Mouse (Mus musculus) thymus, postnatal 4 days (tissue): ENCODE results near the gene Dhx57.
"Not testable (repeated sequence)": the region's sequence is repeated elsewhere in the genome, so short reads cannot be mapped to it uniquely, and the experiment has no call there.

Experiments used
- DNase-seq: peaks from one replicate; pipeline ENCODE4 v3.0.0; 2021

The Dhx57 gene

GRCm38 (mm10) chr17:80252757-80253525, 37.3 kb downstream of the Dhx57 start:
- DNase-seq = no peak

DNA sequence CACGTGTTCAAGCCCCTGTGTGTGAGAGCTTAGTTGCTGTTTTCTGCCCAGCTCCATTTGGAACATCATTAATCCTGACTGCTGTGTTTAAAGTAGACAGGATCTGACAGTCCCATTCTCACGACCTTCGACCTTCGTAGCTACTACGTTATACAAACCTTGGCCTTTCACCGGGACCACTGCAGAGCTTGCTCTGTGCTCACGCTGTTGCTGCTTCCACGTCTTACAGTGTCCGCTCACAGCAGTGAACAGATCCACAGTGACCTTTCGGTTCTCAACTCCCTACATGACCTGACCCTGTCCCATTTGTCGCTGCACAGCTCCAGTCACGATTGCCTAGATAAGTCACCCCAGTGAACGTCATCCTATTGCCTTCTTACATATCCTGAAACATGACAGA, 47.2 kb downstream of the Dhx57 start:
- no peak for DNase-seq

- DNase-seq = no peak
Observed at GRCm38 (mm10) chr17:80241594-80241993, 48.7 kb downstream of the Dhx57 start.

- DNase-seq = no peak
Observed at GRCm38 (mm10) chr17:80237475-80237874, 52.8 kb downstream of the Dhx57 start.

- no peak for DNase-seq
Observed at GRCm38 (mm10) chr17:80236805-80237204, 53.5 kb downstream of the Dhx57 start.

DNA sequence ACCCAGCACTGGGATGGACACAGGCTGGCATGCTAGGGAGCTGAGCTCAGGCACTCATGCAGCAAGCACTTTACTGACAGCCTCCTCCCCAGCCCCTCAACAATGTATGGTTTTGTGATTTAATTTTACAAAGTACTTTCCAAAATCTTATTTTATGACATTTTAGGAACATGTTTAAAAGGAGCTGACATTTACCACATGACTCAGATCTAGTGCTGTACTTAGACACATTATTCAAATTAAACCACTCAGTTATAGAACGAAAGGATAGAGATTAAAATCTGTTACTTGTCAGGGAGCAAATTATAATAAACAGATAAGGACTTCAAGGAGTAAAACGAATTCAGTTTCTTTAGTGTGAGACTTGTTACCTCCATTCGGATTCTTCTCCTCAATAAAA, 54.8 kb downstream of the Dhx57 start:
- DNase-seq = no peak

GRCm38 (mm10) chr17:80234376-80234775, 55.9 kb downstream of the Dhx57 start:
- DNase-seq = no peak

DNA sequence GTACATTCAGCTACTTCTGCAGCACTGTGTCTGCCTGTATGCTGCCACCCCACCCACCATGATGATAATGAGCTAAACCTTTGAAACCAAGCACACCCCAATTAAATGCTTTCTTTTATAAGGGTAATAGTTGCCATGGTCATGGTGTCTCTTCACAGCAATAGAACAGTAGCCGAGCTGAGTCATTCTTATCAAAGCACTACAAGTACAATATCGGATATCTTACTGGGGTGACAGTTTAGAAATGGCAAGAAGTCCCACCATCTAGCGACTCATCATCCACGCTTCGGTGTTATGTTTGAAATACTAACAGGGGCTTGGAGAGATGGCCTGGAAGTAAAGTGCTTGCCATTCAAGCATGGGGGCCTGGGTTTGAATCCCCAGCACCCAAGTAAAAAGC, 56.4 kb downstream of the Dhx57 start:
- DNase-seq = no peak

GRCm38 (mm10) chr17:80229396-80229795, 60.9 kb downstream of the Dhx57 start:
- no peak for DNase-seq

- DNase-seq = not testable (repeated sequence)
Observed at GRCm38 (mm10) chr17:80225142-80225541, 65.1 kb downstream of the Dhx57 start.

DNA sequence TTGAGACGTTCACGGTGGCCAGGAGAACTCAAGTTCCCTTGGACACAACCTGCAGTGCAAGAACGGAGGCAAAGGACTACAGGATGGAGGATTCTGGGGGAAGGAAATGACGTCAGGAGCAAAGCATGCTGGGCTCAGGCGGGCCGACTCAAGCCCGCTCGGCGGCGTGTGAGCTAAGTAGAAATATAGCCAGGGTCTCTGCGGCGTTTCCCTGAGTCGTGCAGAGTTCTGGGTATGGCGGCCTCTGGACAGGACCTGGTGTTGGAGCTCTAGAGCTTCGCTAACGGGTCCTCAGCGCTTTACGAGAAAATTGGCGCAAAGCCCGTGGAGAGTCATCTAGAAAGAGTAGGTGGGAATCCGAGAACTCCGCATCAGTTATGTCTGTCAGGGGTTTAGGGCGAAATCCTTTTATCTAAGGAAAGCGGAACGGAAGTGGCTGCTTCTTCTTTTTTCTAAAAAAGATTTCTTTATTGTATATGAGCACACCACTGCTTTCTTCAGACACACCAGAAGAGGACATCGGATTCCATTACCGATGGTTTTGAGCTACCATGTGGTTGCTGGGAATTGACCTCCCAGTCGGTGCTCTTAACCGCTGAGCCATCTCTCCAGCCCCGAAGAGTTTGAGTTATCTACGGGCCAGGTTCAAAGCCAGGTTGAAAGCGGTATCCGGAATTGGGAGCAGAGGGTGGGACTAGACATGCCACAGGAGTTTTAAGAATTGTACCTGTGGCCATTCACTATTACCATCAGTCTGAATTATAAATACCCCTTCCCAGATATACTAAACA, 65.8 kb downstream of the Dhx57 start, which contains the start of gene Gemin6:
Gemin6 (plus strand) TSS at position 116 of the 791 bp plus-strand sequence.
- DNase-seq = peak; percentile 84

GRCm38 (mm10) chr17:80223829-80224228, 66.4 kb downstream of the Dhx57 start:
- no peak for DNase-seq

DNA sequence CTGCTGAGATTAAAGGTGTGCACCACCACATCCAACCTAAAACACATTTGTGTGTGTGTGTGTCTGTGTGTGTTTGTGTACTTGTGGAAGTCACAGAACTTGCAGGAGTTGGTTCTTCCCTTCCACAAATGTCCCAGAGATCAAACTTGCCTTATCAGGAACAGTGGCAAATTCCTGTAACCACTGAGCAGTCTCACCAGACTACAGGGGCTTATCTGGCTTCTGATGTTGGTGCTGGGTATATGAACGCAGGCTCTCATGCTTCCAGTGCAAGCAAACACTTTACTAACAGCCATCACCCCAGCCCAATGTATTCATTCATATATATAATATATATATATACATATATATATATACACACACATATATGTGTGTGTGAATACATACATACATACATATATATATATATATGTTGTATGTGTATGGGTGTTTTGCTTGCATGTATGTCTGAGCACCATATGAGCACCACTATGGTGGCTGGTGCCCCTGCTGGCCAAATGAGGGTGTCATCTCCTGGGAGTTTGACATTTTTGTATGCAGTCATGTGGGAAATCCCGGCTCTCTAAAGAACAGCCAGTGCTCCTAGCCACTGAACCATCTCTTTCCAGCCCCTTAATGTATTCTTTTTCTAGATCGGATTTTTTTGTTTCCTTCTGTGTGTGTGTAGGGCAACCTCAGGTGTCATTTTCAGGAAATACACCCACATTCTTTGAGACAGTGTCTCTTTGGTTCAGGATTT, 68.2 kb downstream of the Dhx57 start:
- DNase-seq = peak; percentile 68

DNA sequence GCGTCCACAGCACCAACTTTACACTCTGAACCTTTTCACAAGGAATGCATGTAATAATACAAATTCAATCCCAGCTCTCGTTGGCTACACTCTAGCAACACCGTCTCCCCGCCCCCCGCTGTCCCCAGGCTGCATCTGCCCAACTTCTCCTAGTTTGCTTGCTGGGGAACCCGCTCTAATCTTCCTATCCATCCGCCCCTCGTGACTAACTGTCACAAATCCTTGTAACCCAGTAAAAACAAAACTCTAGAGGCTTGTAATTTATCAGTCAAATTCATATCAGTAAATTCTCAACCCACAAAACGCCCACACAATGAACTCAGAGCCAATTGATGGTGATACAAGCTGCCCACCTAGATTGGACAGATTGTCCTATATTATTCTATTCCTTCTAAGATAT, 69.1 kb downstream of the Dhx57 start:
- no peak for DNase-seq

DNA sequence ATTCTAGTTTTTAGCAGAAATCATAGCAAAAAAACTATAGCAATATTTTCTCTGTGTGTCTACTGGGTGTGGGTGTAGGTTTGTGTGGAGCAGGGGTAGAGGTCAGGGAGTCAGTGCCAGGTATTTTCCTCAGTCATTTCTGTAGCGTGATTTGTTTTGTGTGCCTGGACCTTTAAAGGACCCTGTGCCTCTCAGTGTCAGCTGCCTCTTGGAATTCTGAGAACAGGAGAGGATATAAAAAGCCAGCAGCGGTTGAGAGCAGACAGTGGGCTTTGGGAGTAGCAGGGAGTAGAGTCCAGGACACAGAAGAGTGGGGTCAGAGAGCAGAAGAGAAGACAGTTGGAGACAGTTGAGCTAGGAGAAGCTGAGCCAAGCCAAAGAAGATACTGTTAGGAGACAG, 70.1 kb downstream of the Dhx57 start:
- no peak for DNase-seq

DNA sequence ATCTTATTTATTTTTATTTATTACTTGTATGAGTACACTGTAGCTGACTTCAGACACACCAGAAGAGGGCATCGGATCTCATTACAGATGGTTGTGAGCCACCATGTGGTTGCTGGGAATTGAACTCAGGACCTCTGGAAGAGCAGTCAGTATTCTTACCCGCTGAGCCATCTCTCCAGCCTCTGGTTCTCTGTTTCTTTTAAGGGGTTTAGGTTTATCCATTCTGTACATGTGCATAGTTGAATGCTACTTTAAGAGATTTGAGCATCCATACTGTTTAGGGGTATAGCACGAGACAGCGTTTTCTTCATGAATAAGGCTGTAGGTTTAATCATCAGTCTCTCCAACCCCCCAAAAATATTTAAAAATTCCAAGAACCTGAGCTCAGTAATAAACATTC, 76.3 kb downstream of the Dhx57 start:
- not testable (repeated sequence) for DNase-seq

GRCm38 (mm10) chr17:80206671-80207581, 83.3 kb downstream of the Dhx57 start, which contains the start of the genes Srsf7 and Ttc39d:
Gene Srsf7, minus strand, starts transcription at chr17:80207307.
Gene Ttc39d, plus strand, starts transcription at chr17:80207460.
- peak; percentile 98 for DNase-seq

DNA sequence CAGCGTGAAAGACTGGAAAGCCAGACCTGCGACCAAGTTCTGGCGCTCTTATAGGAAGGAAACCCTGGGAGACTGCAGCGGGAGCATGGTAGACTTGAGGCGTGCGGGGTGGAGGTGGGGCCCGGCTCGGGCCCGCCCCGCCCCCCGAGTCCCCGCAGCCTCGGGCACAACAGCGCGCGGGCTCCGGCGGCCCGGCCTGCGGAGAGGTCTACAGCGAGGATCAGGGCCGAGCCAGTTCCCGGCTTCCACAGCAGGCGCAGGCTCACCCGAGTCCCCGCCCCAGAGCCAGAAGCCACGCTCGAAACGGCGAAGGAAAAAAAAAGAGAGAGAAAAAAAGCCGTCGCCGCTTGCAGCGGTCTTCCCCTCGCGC, 84.0 kb downstream of the Dhx57 start:
- peak; percentile 75 for DNase-seq

DNA sequence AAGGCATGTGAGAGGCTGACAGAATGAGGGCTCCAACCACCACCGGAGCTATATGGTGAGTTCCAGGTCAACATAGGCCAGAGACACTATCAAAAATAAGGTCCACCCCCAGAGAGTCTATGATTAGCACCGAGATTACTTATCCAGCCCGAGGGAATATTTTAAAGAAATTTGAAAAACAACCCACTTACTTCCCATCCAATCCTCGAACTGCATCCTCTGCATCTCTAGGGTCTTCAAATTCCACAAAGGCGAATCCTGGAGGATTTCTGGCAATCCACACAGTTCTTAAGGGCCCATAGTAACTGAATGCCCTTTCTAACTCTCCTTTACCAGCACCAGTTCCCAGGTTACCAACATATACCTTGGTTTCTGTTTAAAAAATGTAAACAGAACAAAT, 84.6 kb downstream of the Dhx57 start:
- DNase-seq = no peak

GRCm38 (mm10) chr17:80199160-80199778, 91.0 kb downstream of the Dhx57 start:
- no peak for DNase-seq

DNA sequence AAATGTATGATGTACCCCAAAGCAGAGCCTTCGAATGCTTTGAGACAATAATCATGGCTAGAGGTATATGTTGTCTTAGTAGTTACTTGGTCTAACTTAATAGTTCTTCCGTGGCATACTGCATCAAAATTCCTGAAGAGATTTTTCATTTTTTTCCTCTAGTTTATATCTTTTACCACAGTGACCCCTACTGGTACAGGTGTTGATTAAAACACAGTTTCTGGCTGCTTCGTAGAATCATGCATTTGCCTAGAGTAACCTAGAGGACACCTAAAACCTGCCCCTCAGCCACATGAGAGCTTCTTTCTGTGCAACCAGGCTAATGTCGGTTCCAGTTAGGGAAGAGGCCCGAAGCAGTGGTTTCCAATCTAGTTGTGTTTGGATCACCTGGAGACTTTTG, 97.2 kb downstream of the Dhx57 start:
- no peak for DNase-seq
